Mouse (Mus musculus): Measurements from ENCODE around the gene Pld1.

DNA sequence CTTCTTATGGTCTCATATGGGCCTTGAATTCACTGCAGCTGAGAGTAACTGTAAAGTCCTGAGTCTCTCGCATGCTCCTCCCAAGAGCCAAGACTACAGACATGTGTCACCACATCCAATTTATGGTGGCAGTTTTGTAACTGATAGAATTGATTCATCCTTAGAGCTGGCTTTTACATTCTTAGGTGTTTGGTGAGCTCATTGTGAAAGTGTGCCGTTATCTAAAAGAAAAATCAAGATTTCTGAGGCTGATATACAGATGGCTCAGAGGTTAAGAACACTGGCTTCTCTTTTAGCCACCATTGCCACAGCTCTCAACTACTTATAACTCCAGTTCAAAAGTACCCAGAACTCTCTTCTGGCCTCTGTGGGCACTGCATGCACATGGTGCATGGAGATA, 12.2 kb downstream of the Pld1 start:
- TF ChIP-seq FLI1 (IDR thresholded peaks at IDR 0.05; ENCODE audit: low read length): no peak
- no peak for TF ChIP-seq GATA1 (IDR thresholded peaks at IDR 0.05; ENCODE audit: borderline replicate concordance, low read length)

Data from megakaryocyte, embryonic 14.5 days (primary cell).